Mouse (Mus musculus): ENCODE results near the gene Gm17067. TPM values are rescaled to one million over a fixed set of nuclear protein-coding genes. Genes with fewer than 3 reads are reported as not detected.
"Not testable (repeated sequence)": the region's sequence is repeated elsewhere in the genome, so short reads cannot be mapped to it uniquely, and the experiment has no call there.

The Gm17067 gene
- total RNA-seq (2014; fragmentation: Nextera tagmentation) (not detected in 2 replicates), total RNA-seq (2017) (not detected in 2 replicates)

DNA sequence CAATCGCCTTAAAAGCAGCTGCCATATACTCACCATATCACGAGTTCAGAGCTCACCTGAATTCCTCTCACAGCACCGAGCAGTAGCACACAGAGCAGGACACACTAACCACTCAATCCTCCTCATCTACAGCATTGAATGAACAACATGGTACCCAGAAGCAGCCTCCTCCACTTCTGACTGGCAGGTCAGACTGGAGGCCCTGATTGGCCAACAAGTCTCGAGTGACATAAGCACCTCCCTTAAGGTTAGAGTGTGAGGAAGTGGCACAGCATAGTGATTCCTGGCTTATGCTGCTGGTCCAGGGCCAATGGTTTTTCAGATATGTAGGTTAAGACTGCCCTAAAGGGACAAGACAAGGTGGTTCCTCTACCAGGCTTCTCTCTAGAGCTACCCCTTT, at the start of gene Gm17067:
Gm17067 (minus strand) TSS at position 101 of the 400 bp plus-strand sequence.
- ATAC-seq (replicated peaks; ENCODE audit: low FRiP score, low TSS enrichment, poor library complexity, severe bottlenecking): not testable (repeated sequence)

DNA sequence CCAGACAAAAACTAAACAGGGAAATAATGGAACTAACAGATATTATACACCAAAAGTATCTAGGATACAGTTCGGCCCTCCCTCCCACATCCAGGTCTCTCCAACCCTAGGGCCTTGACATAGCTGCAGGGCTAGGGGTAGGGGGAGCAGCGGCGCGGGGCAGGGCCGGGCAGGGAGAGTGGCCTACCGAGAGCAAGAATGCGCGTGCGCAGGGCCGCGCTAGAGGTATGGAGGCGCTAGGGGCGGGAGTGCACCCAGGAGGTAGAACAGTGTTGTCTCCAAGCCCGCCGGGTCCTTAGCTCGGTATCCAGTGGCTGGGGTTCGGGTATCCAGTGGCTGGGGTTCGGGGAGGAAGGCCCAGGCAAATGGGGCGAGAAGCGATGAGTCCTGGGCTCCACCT, 23.0 kb upstream of the Gm17067 start:
- ATAC-seq (replicated peaks; ENCODE audit: low FRiP score, low TSS enrichment, poor library complexity, severe bottlenecking): no peak

DNA sequence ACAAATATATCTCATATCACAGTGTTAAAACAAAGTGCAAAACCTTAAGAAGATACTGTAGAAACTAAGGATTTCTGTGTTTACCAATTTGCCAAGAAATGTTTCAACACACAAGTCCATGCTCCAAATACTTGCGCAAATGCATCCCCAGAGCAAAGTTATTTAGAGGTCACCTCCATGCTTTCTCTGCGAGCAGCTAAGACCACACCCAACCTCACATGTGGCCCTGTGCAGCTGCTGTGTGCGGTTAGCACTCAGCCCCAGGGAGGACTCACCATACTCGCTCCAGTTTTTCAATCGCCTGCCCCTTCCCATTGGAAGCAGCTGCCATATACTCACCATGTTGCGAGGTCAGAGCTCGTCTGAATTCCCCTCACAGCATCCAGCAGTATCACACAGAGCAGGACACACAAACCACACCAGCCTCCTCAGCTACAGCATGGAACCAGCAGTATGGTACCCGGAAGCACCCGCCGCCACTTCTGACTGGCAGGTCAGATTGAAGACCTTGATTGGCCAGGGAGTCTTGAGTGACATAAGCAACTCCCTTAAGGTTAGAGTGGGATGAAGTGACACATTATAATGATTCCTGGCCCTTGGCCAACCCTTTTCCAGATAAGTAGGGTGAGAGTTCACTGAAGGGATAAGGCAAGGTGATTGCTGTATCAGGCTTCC, 11.9 kb upstream of the Gm17067 start:
- ATAC-seq (replicated peaks; ENCODE audit: low FRiP score, low TSS enrichment, poor library complexity, severe bottlenecking): no peak

DNA sequence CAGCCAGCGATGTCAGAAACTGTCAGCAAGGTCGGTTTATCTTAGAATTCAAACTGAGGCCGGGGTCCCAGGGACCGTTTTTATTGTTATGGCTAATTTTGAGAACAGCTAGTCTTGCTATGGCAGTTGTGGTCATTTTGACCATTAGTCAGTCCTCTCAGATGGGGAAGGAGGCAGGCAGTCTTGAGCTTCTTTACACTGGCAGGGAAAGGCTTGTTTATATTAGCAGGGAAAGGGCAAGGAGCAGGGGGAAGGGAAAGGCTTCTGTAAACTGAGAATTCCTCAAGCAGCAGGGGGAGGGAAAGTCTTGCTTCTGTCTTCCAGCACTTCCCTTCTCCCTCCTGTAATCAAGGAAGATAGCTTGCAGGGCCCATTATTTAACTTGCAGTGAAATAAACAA, 33.6 kb downstream of the Gm17067 start:
- not testable (repeated sequence) for ATAC-seq (replicated peaks; ENCODE audit: low FRiP score, low TSS enrichment, poor library complexity, severe bottlenecking)

DNA sequence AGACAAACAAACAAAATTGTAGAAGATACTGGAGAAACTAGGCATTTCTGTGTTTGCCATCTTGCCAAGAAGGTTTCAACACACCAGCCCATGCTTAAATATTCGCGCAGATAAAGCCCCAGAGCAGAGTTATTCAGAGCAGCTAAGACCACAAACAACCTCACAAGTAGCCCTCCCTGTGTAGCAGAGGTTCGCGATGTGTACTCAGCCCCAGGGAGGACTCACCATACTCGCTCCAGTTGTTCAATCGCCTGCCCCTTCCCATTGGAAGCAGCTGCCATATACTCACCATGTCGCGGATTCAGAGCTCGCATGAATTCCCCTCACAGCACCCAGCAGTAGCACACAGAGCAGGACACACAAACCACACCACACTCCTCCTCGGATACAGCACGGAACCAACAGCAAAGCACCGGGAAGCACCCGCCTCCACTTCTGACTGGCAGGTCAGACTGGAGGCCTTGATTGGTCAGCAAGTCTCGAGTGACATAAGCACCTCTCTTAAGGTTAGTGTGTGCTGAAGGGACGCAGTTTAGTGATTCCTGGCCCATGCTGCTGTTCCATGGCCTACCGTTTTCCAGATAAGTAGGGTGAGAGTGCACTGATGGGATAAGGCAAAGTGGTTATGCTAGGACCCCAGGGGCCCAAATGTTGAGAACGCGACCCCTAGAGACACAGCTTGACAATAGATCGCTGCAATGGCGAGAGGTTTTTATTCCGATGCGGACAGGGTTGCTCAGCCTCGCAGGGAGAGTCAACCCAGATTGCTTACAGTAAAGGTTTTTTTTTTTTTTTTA, 34.3 kb downstream of the Gm17067 start, which contains the start of gene Zfp975:
Zfp975 (minus strand) TSS at position 381 of the 797 bp plus-strand sequence.
- ATAC-seq (replicated peaks; ENCODE audit: low FRiP score, low TSS enrichment, poor library complexity, severe bottlenecking): peak; percentile 100

DNA sequence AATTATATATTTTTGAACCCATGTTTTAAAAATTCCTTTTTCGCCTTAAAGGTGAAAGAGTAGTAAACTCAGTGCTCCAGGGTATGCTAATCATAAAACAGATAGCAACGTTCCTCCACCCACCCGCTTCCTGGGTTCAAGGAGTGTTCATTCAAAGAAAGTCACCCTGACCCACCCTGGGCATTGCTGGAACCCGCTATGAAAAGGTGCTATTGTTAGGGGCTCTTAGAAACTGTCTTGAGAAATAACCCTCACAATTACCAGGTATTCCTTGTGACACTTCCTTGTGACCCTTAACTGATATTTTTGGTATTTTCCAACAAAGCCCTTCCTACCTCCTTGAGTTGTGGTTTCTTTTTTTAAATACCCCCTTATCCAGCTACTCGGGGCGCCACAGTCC, 46.7 kb downstream of the Gm17067 start:
- not testable (repeated sequence) for ATAC-seq (replicated peaks; ENCODE audit: low FRiP score, low TSS enrichment, poor library complexity, severe bottlenecking)

DNA sequence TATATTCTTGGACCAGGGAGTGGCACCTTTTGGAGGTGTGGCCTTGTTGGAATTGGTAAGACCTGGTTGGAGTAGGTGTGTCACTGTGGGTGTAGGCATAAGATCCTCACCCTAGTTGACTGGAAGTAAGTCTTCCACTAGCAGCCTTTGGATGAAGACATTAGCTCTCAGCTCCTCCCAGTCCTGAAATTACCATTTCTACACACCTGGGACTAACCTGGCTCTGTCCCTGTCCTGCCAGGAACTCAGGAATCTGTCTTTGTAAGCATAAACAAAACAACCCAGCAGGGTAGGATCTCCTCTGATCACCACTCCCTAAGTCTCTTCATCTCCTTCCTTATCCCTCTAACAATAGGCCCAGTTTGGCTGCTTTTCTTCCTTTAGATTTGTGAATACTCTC, 47.2 kb downstream of the Gm17067 start:
- not testable (repeated sequence) for ATAC-seq (replicated peaks; ENCODE audit: low FRiP score, low TSS enrichment, poor library complexity, severe bottlenecking)

DNA sequence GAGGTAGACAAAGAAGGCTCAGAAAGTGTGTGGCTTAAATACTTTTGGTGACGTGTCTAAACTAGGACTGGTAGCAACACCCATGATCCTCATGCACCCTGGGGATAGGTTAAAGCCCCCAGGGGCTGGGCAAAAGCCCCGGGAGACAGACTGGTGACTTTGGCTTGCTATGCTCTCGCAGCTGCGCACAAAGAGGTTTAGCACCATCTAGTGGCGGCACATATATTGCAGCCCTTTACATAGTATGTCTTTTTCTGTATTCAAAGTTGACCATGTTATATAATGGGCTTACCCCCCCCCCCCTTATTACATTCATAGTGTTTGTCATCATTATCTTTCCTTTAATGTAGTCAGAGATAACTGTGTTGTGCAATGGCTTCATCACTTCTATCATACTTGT, 66.7 kb downstream of the Gm17067 start:
- not testable (repeated sequence) for ATAC-seq (replicated peaks; ENCODE audit: low FRiP score, low TSS enrichment, poor library complexity, severe bottlenecking)

Other genes with a start within 250 kb of the Gm17067 start
- gene Zfp141, start 221.3 kb downstream of the Gm17067 start, total RNA-seq (2014; fragmentation: Nextera tagmentation): 24.2 and 26.2 TPM in 2 replicates
- 37.6 and 38.8 TPM in 2 replicates for gene Zfp141, start 221.3 kb downstream of the Gm17067 start, total RNA-seq (2017)
- gene Gm21028, start 148.4 kb downstream of the Gm17067 start, total RNA-seq (2014; fragmentation: Nextera tagmentation): not detected in 2 replicates
- gene Gm21028, start 148.4 kb downstream of the Gm17067 start, total RNA-seq (2017): not detected in 2 replicates
- gene Zfp977, start 134.5 kb downstream of the Gm17067 start, total RNA-seq (2014; fragmentation: Nextera tagmentation): 1.8 and 3.2 TPM in 2 replicates
- gene Zfp977, start 134.5 kb downstream of the Gm17067 start, total RNA-seq (2017): 2.1 TPM in 1 of 2 replicates, not detected in the other
- gene Zfp976, start 84.4 kb downstream of the Gm17067 start, total RNA-seq (2014; fragmentation: Nextera tagmentation): 8.8 and 11.2 TPM in 2 replicates
- gene Zfp976, start 84.4 kb downstream of the Gm17067 start, total RNA-seq (2017): 3.0 and 9.3 TPM in 2 replicates
- 6.7 and 6.9 TPM in 2 replicates for gene Zfp975, start 34.3 kb downstream of the Gm17067 start, total RNA-seq (2014; fragmentation: Nextera tagmentation)
- 1.6 and 5.6 TPM in 2 replicates for gene Zfp975, start 34.3 kb downstream of the Gm17067 start, total RNA-seq (2017)
- gene Vmn2r62, start 66.5 kb upstream of the Gm17067 start, total RNA-seq (2014; fragmentation: Nextera tagmentation): not detected in 2 replicates
- gene Vmn2r62, start 66.5 kb upstream of the Gm17067 start, total RNA-seq (2017): not detected in 2 replicates
- gene Gm2381, start 140.2 kb upstream of the Gm17067 start, total RNA-seq (2014; fragmentation: Nextera tagmentation): not detected in 2 replicates
- gene Gm2381, start 140.2 kb upstream of the Gm17067 start, total RNA-seq (2017): not detected in 2 replicates
- not detected in 2 replicates for gene Vmn2r63, start 206.8 kb upstream of the Gm17067 start, total RNA-seq (2014; fragmentation: Nextera tagmentation)
- gene Vmn2r63, start 206.8 kb upstream of the Gm17067 start, total RNA-seq (2017): not detected in 2 replicates